Mouse (Mus musculus): Measurements from ENCODE around the gene Rin2.

DNA sequence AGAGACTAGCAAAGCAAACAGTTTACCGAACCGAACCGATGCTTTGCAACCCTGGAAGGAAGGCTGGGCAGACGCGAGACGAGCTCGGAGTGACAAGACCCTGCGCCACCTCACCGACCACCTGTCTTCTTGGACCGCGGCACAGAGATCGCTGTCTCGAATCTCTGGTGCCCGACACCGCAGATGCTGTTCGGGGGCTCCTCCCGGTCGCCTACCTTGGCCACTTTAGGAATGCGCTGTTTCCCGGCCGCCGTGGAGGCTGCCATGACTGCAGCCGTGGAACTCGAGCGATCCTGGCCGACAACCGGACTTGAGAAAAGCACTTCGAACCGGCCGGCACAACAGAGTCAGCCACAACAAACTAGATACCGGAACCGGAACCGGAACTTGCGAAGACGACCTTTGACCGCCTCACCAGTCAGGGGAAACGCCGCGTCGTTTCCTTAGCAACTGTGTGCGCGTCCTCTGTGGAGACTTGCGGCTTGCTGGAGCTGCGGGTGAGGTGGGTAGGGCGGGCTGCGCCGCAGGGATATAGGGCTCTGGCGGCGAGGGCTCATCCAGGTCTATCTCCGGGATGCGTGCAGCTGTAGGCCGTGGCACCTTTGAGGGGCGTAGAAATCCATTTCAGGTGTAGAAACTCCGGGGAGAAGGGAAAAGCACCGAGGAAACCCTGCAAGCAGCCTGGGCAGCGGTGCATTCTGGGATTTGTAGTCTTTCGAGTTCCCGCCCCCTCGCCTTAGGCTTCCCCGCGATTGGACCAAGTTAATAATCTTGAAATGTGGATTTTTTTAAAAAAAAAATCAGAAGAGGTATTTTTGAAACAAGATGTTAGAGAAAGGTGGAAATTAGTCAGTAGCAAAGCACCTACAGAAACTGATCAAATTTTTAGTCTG lies 259.6 kb downstream of the Rin2 start, which contains the start of the genes Cfap61 and Crnkl1:
- TF ChIP-seq POLR2A (IDR thresholded peaks at IDR 0.05; ENCODE audit: extremely low read depth, insufficient read depth, low read length) (peak; percentile 42; the same call in 1 of the 2 replicates), CTCF (IDR thresholded peaks at IDR 0.05; ENCODE audit: low read depth, low read length) (no peak)

All from liver, adult 2 months (tissue).